Mouse (Mus musculus) thymus, postnatal 10 days (tissue): ENCODE data around the gene Setd5.

ENCODE experiments used
- DNase-seq, 2 experiments: peaks; one replicate each; pipeline ENCODE4 v3.0.0; 2021; ENCODE audit warnings: low spot score in 2 of 2

Setd5 gene

GRCm38 (mm10) chr6:113076686-113077516, at the start of gene Setd5:
Gene Setd5 (plus strand): TSS chr6:113077365.
- peak; percentile 98 to 99 for DNase-seq

- DNase-seq, result no peak
These were observed 49.7 kb upstream of the Setd5 start for GRCm38 (mm10) chr6:113027446-113027845.

DNA sequence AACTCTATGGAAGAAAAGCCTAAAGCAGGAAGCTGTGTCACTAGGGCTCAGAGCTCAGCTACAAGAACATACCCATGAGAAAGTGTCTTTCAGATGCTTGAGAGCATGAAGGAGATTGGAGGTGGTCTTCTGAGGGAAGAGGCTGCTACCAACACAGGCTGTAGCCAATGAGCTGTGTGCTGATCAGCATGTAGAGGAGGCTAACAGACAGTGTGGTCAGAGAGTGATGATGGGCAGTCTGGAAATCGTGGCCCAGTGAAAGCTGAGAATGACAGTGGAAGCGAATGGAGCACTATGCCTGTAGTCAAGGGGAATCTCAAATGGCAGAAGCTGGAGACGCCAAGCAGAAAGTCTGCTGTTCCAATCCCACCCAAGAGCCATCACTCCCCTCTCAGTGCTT, 48.2 kb upstream of the Setd5 start:
- no peak for DNase-seq

DNA sequence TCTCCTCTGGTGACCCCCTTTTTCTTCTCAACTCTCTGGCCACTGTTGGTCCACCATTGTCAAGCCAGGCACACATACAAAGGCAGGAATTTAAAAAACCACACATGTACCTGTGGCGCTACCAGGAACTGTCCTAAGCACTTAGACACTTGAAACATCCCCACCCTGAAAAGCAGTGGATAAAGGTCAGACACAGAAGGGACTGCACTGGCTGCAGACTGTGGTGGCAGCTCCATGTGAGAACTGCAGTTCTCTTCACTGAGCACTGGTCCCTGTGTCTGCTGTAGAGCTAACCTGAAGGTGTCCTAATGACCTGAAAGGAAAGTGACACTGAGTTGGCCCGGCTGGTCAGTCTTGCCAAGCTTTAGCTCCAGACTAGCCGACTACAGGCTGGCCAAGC, 46.6 kb upstream of the Setd5 start:
- no peak for DNase-seq

DNA sequence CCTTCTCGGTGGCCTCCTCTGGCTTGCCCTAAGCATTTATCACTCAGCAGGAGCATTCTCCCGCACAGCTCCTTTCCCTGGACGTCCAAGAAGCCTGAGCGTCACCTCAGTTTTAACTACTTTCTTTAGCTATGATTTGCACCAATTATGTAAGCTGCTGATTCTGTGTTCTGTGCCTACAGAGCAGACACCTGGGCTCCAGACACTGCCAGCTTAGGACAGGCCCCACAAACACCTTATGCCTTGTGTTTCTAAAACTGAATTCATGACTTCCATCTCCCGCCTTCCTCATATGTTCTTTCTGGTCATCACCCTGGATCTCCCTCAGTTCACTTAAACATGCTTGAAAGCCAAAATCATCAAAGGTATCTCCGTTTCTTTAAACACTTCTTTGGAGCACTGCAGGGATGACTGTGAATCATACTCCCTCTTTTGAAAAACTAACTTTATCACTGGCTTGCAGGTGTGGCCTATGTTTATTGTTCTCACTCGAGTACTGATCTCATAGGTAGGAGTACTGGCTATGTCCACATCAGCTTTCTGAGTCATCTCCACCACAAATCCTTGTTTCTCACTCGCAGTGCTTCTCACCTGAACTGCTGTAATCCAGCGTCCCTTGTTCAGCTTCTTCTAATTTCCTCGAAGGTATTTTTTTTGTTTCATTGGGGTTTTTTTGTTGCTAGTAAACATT, 46.0 kb upstream of the Setd5 start:
- no peak for DNase-seq

- no peak for DNase-seq
These were observed 45.0 kb upstream of the Setd5 start for GRCm38 (mm10) chr6:113032121-113032520.

DNA sequence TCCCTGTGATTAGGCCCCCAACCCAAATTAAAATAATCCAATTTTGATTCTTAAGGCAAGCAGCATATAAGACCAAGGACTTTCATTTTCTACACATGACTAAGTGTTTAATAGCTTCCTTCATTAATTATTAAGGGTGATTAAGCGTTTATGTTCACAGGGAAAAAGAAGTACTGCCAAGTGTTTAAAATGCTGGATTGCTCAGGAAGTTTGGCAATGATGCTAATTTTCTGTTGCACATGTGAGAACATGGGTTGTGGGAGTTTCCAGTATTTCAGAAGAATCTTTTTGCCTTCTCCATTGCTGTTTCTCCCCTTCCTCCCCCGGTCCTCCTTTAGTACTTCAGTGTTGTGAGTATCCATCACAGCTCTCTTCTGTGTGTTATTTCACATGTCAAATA, 44.0 kb upstream of the Setd5 start:
- no peak for DNase-seq

DNA sequence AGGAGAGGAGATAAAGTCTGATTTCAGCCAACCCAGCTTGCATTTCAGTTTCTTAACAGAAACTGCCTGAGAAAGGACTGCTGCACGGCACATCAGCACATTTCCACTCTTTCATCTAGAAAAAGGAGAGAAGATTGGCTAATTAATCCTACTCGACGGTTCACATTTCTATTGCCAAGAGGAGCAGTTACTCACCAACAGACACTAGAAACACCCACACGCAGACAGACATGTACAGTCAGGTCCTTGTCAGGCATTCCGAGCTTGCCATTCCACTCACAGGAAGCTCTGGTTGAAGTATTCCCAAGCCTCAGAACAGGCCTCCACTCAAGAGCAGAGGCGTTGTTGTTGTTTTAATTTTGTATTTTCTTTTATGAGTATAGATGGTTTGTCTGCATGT, 42.7 kb upstream of the Setd5 start:
- DNase-seq, result no peak

DNA sequence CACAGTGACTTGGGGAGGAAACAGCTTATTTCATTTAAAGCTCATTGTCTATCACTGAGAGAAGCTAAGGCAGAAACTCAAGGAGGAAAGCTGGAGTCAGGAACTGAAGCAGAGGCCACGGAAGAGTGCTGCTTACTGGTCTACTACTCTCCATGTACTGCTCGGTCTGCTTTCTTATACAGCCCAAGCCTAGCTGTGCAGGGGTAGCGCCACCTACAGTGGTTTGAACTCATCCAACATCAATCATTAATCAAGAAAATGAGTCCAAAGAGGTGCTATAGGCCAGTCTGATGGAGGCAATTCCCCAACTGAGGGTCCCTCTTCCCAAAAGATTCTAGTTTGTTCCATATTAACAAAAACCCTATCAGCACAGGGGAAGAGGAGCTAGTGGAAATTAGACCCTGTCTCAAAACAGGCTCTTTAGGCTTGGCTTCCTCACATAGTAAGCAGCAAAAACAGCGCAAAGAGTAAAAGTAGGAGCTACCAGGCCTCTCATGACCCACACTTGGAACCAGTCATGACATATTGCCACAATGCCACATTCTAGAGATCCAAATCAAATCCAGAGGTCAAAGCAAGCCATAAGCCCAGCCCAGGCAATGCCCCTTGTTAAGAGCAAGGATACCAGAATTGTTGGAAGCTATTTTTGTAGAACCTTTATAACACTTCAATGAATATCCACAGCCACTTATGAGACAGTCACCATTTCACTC, 40.5 kb upstream of the Setd5 start:
- no peak for DNase-seq

DNA sequence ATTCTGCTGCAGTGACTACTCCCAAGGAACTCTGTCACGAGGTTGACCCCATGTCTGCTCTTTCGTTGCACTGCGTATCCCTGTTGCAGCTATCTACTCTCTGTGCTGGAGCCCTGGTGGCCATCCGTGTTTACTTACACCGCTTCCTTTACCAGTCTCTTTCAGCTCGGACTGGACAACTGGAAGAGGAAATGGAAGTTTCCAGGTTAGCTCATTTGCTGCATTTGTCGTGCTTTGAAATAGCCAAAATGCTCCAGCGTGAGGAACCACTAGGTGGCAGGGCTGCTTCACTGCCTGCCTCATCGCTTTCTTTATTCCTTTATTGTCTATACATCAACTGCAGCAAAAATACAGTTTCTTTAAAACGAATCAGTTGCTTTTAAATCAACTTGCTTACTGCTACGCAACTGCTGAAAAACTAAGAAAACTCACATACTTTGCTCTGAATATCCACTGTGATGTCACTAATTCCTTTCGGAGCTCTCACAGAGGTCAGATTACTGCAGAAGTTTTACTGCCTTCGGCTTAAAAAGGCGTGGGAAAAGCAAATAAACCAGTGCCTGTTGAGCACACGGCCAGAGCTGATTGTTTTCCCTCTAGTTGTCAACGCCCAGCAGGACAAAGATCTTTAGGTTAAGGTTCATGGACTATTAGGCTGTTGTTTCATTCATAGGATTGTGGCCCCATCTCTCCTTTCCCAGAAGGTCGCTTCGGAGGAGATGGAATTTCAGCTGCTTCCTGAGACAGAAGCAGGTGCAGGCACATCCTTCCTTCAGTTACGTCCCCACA, 39.0 kb upstream of the Setd5 start:
- DNase-seq, result peak; percentile 16 to 65

DNA sequence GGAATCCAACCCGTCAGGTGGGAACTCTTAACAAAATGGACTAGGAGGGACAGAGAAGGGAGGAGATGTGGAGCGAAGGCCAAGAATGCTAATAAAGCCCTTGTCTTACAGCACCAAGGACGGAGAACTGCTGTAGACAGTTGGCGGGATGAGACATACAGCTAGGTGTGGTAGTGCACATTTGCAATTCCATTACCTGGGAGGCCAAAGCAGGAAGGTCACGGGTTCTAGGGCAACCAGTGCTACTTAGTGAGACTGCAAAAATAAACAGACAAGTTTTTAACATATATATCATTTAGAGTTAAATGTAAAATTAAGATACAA, 38.5 kb upstream of the Setd5 start:
- no peak for DNase-seq

DNA sequence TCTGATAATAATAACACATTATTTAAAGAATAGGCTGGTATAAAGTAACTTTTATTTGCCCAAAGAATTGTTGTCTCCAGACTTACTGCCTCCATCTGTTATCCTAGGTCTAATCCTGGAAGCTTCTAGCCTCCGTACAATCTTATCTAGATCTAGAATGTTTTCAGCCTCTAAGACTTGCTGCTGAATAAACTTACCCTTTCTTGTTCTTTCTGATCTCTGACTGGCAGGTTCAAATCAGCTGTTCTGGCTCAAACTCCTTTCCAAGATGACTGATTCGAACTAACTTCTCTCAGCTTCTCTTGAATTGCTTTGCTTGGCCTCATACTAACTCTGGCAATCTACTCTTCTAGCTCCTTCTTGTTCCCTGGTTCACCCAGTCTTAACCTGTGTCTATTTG, 36.8 kb upstream of the Setd5 start:
- DNase-seq, result no peak

GRCm38 (mm10) chr6:113041215-113041990, 35.8 kb upstream of the Setd5 start:
- no peak for DNase-seq

- no peak for DNase-seq
These were observed 31.6 kb upstream of the Setd5 start for GRCm38 (mm10) chr6:113045575-113045974.

GRCm38 (mm10) chr6:113046041-113046975, 30.9 kb upstream of the Setd5 start, which contains the start of gene Thumpd3:
Gene Thumpd3 (plus strand): TSS chr6:113046225.
- peak; percentile 95 to 98 for DNase-seq

GRCm38 (mm10) chr6:113047016-113047746, 30.0 kb upstream of the Setd5 start:
- DNase-seq, result no peak

DNA sequence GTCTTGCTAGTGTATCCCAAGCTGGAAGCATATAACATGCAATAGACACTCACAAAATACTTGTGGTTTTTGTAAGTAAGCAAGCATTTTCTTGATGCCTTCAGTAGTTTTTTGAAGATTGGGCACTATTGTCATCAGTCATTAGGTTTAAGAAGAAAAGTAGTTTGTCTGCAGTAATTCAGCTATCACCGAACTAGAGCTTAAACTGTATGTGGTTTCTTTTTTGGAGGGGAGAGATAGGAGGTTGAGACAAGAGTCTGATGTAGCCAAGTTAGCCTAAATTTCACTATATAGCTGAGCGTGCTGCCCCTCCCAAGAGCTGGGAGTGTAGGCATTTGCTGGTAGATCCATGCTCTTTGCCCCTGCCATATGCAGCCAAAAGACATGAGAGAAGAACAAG, 28.8 kb upstream of the Setd5 start:
- no peak for DNase-seq

DNA sequence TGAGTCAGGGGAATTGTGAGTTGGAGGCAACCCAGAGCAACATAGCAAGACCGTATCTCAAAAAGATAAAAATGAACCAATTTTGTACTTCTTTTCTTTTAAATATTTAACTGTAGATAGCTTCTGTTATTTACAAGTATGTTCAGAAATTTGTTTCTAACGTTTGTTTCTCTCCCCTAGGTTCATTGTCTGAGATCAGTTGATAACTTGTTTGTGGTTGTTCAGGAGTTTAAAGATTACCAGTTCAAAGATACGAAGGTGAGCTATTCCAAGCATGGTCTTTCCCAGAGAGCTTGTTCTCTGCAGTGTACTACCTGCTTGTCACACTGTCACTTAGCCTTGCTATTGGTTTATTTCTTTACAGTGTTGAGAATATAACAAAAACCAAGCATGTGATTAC, 28.0 kb upstream of the Setd5 start:
- no peak for DNase-seq

GRCm38 (mm10) chr6:113052972-113053371, 24.2 kb upstream of the Setd5 start:
- no peak for DNase-seq
